Mouse (Mus musculus): ENCODE measurements around the gene Klhdc7b. TPM values are rescaled to one million over a fixed set of nuclear protein-coding genes. Genes with fewer than 3 reads are reported as not detected.
A peak's percentile ranks its signal among the peaks of the same experiment; 100 is the strongest.
"Not testable (repeated sequence)": the region's sequence is repeated elsewhere in the genome, so short reads cannot be mapped to it uniquely, and the experiment has no call there.

Gene Klhdc7b
- total RNA-seq, 2 experiments from 2014 or later = 0.82 to 1.0 TPM

DNA sequence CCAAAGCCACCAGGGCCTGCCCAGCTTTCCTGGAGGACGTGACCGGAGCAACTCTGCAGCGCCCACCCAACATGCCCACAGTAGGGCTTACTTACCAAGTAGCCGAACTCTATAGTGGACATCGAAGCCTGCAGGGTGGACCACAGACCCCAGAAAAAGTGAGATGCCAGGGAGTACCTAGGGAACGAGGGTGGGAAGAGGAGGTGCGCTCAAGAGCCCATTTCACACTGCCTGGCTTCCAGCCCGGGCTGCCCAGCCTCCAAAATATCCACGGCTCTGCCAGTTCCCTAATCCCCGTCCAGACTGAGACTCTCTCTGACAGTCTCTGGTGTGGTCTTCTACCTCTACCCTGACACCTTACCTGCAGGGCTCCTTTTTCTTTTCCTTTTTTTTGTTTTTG lies 42.0 kb downstream of the Klhdc7b start:
- no peak for DNase-seq (ENCODE audit: low spot score in 2 of 2)

DNA sequence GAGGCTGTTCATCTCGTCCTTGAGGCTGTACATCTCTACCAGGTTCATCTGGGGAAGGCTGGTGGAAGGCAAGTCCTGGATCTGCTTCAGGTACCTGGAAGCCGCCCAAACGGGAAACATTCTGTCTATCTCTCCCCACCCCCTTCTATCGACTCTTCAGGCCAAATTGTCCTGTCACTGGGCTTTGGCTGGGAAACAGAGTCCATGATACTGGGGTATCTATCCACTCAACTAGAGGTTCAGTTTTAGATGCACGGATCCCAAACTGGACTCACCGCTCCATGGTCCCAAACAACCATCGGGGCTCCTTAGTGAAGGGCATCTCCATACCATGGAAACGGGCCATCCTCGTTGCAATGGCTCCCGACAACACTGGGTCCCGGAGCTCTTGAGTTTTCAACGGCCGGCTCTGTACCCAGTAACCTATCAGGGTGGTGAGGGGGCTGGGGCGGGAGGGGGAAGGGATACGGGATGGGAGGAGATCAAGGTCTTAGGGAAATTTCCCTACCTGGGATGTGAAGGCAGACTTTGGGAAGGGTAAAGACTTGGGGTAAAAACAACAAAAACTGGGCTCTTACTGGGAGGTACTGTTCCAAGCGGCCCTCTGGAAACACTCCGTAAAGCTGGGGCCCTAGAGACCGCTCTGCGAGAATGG lies 43.5 kb downstream of the Klhdc7b start:
- DNase-seq (ENCODE audit: low spot score in 2 of 2) = no peak

DNA sequence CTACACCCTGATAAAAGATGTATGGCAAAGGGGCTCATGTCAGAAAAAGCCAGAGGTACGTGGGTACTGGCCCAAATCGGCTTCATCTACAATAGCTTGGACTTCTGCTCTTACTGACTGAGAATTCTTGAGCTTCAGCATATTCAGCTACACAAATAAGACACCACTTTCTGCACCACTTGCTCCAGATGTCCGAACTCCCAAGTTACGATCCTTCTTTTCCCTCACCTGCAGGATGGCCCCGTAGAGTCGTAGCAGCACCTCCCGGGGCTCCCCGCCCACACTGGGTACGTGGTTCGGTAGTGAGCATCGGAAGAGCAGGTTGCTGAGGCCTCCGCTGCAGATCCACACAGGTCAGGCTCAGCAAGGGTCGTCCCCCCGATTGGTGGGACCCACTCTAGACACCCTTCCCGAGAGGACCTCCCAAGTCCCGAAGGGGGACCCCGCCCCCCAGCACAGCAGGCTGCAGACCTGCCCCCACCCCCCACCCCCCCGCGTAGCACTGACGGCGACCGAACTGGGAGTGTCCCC lies 44.2 kb downstream of the Klhdc7b start:
- DNase-seq (ENCODE audit: low spot score in 2 of 2) = no peak

GRCm38 (mm10) chr15:89429352-89430221 lies 44.9 kb downstream of the Klhdc7b start, which contains the start of the genes C730034F03Rik, Gm44502 and Chkb:
Gene C730034F03Rik, plus strand, starts transcription at chr15:89429589.
Gene Gm44502, minus strand, starts transcription at chr15:89429696.
Gene Chkb, minus strand, starts transcription at chr15:89429908.
- DNase-seq (ENCODE audit: low spot score in 2 of 2) = peak; percentile 92 to 95

DNA sequence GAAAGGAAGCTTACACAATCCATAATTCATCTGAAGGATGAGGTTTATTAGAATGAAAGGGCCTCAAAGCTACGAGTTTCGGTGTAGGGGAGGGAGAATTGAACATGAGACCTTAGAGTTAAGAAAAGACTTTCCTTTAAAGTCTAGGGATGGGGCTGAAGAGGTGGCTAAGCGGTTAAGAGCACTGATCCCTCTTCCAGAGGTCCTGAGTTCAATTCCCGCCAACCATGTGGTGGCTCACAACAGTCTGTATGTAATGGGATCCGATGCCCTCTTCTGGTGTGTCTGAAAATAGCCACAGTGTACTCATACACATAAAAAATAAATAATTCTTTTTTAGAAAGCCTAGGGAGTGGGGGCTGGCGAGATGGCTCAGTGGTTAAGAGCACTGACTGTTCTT lies 45.6 kb downstream of the Klhdc7b start:
- DNase-seq (ENCODE audit: low spot score in 2 of 2) = no peak

- DNase-seq (ENCODE audit: low spot score in 2 of 2) = not testable (repeated sequence)
Observed at GRCm38 (mm10) chr15:89430771-89431170, 46.1 kb downstream of the Klhdc7b start.

DNA sequence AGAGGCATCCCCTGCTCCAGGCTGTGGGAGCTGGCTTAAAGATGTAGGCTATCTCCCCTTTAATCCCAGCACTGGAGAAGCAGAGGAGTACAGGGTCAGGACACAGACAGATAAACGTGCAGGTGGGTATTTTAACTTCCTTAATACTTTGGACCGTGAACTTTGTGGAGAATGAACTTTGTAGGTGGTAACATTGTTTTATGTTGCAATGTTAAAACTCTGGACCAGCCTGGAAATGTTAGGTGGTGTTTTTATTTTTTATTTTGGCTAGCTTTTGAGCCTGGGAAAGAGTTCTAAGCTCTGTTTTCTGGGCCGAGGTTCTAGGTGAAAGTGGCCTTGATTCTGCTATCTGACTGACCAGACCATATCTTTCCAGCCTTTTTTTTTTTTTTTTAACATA lies 46.6 kb downstream of the Klhdc7b start:
- no peak for DNase-seq (ENCODE audit: low spot score in 2 of 2)

DNA sequence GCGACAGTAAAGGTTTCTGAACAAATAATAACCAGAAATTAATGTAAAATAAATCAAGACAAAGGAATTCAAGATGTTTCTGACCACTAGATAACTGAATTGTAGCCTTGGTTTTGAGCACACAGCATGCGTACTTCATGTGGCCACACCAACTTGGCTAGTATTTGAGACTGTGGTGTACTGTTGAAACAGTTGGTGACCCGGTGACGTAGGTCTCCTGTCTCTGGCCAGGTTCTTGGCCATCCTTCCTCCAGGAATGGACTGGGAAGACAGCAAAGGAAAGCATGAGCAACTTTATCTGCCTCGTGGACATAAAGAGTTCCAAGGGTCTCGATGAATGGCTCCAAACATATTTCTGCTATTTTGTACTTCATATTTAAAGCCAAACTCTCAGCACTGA lies 47.1 kb downstream of the Klhdc7b start:
- no peak for DNase-seq (ENCODE audit: low spot score in 2 of 2)

GRCm38 (mm10) chr15:89432946-89433345 lies 48.2 kb downstream of the Klhdc7b start:
- no peak for DNase-seq (ENCODE audit: low spot score in 2 of 2)

- DNase-seq (ENCODE audit: low spot score in 2 of 2) = no peak
Observed at GRCm38 (mm10) chr15:89434136-89434535, 49.4 kb downstream of the Klhdc7b start.

GRCm38 (mm10) chr15:89435878-89436277 lies 51.2 kb downstream of the Klhdc7b start:
- no peak for DNase-seq (ENCODE audit: low spot score in 2 of 2)

Other genes with a start within 250 kb of the Klhdc7b start
- 1 to 10 TPM; 7.4 to 9.2 TPM for gene Mapk12, start 244.2 kb upstream of the Klhdc7b start, total RNA-seq (2021)
- 10 to 100 TPM; 49.1 to 55.1 TPM for gene Mapk11, start 235.3 kb upstream of the Klhdc7b start, total RNA-seq (2021)
- 10 to 100 TPM; 47.3 to 54.9 TPM for gene Plxnb2, start 204.1 kb upstream of the Klhdc7b start, total RNA-seq (2021)
- 10 to 100 TPM; 45.9 to 52.9 TPM for gene Dennd6b, start 188.4 kb upstream of the Klhdc7b start, total RNA-seq (2021)
- gene Ppp6r2, start 173.4 kb upstream of the Klhdc7b start, total RNA-seq (2021) = 100 to 1,000 TPM; 155 to 157 TPM
- gene Sbf1, start 69.6 kb upstream of the Klhdc7b start, total RNA-seq (2021) = 100 to 1,000 TPM; 204 to 220 TPM
- gene Adm2, start 62.2 kb upstream of the Klhdc7b start, total RNA-seq (2021) = not detected
- not detected for gene Miox, start 50.5 kb upstream of the Klhdc7b start, total RNA-seq (2021)
- 10 to 100 TPM; 17.8 to 21.2 TPM for gene Lmf2, start 29.3 kb upstream of the Klhdc7b start, total RNA-seq (2021)
- 100 to 1,000 TPM; 111 to 119 TPM for gene Ncaph2, start 29.2 kb upstream of the Klhdc7b start, total RNA-seq (2021)
- gene Sco2, start 11.1 kb upstream of the Klhdc7b start, total RNA-seq (2021) = 10 to 100 TPM; 27.7 to 28.6 TPM
- 1 to 10 TPM; 1.5 TPM for gene Tymp, start 7.9 kb upstream of the Klhdc7b start, total RNA-seq (2021)
- gene Odf3b, start 5.6 kb upstream of the Klhdc7b start, total RNA-seq (2021) = 1 to 10 TPM; 2.0 to 2.1 TPM
- gene Syce3, start 25.6 kb downstream of the Klhdc7b start, total RNA-seq (2021) = not detected
- 1 to 10 TPM; 1.9 to 2.3 TPM for gene Cpt1b, start 40.9 kb downstream of the Klhdc7b start, total RNA-seq (2021)
- gene C730034F03Rik, start 44.7 kb downstream of the Klhdc7b start, total RNA-seq (2021) = 1 to 10 TPM; 1.6 to 2.0 TPM
- gene Gm44502, start 44.8 kb downstream of the Klhdc7b start, total RNA-seq (2021) = under 1 TPM in 1 of 2 experiments, not detected in 1; 0.09 TPM
- gene Chkb, start 45.0 kb downstream of the Klhdc7b start, total RNA-seq (2021) = 10 to 100 TPM; 42.7 to 45.2 TPM
- gene Mapk8ip2, start 69.0 kb downstream of the Klhdc7b start, total RNA-seq (2021) = 100 to 1,000 TPM; 228 to 240 TPM
- gene Arsa, start 92.5 kb downstream of the Klhdc7b start, total RNA-seq (2021) = 10 to 100 TPM; 30.6 to 31.7 TPM
- 100 to 1,000 TPM; 220 TPM for gene Shank3, start 114.7 kb downstream of the Klhdc7b start, total RNA-seq (2021)
- under 1 TPM; 0.79 to 0.89 TPM for gene Acr, start 183.4 kb downstream of the Klhdc7b start, total RNA-seq (2021)
- 10 to 100 TPM; 32.6 to 40.3 TPM for gene Rabl2, start 207.0 kb downstream of the Klhdc7b start, total RNA-seq (2021)

Data from left cerebral cortex, adult 18-20 months (tissue).